Mouse (Mus musculus) ES-Bruce4 (cell line): ENCODE results near the gene Hoxb1. TPM values are rescaled to one million over a fixed set of nuclear protein-coding genes. Genes with fewer than 3 reads are reported as not detected.

Source experiments
- H3K27ac ChIP-seq: 2 replicates; pipeline ENCODE4 v1.5.1; 2012; ENCODE audit warnings: low read length, inconsistent platforms; ENCODE audit not compliant: insufficient read depth
- H3K27me3 ChIP-seq: 2 replicates; pipeline ENCODE4 v1.6.1; 2012; ENCODE audit warnings: mild to moderate bottlenecking, low read length, inconsistent platforms; ENCODE audit not compliant: control insufficient read depth, poor library complexity, insufficient read depth, severe bottlenecking
- H3K36me3 ChIP-seq: 2 replicates; pipeline ENCODE4 v1.6.1; 2012; ENCODE audit warnings: inconsistent platforms, mild to moderate bottlenecking, low read length, moderate library complexity; ENCODE audit not compliant: control insufficient read depth, poor library complexity, insufficient read depth, severe bottlenecking
- H3K4me1 ChIP-seq: one replicate; pipeline ENCODE4 v1.8.1; 2011; ENCODE audit warnings: low read length; ENCODE audit not compliant: control insufficient read depth, insufficient read depth
- H3K4me3 ChIP-seq: 2 replicates; pipeline ENCODE4 v1.5.1; 2011; ENCODE audit warnings: low read depth, mild to moderate bottlenecking, low read length
- H3K9ac ChIP-seq: 2 replicates; pipeline ENCODE4 v1.6.1; 2012; ENCODE audit warnings: low read depth, mild to moderate bottlenecking, inconsistent platforms; ENCODE audit not compliant: poor library complexity, severe bottlenecking
- H3K9me3 ChIP-seq: replicated peaks from 2 replicates; pipeline ENCODE4 v1.6.1; 2012; ENCODE audit warnings: mild to moderate bottlenecking, low read length, inconsistent platforms; ENCODE audit not compliant: control insufficient read depth, poor library complexity, insufficient read depth, severe bottlenecking
- CTCF ChIP-seq: IDR thresholded peaks from one replicate; pipeline ENCODE4 v1.8.1; 2011; ENCODE audit warnings: low read depth, low read length
- EP300 ChIP-seq: IDR thresholded peaks from 2 replicates; pipeline ENCODE4 v1.6.1; 2011; ENCODE audit warnings: low read depth, low read length; ENCODE audit not compliant: insufficient read depth
- POLR2A ChIP-seq: IDR thresholded peaks from one replicate; pipeline ENCODE4 v1.8.1; 2011; ENCODE audit warnings: low read length; ENCODE audit not compliant: insufficient read depth
- polyA plus RNA-seq: library from polyadenylated mRNA; stranded (reverse); fragments of >200 nt; gene quantifications from 2 replicates; pipeline ENCODE4 v1.2.4, GENCODE M21; 2011; ENCODE audit warnings: low read depth; ENCODE audit not compliant: missing spikeins, insufficient read depth, insufficient read length

The Hoxb1 gene
- polyA plus RNA-seq, 1 experiment = not detected

DNA sequence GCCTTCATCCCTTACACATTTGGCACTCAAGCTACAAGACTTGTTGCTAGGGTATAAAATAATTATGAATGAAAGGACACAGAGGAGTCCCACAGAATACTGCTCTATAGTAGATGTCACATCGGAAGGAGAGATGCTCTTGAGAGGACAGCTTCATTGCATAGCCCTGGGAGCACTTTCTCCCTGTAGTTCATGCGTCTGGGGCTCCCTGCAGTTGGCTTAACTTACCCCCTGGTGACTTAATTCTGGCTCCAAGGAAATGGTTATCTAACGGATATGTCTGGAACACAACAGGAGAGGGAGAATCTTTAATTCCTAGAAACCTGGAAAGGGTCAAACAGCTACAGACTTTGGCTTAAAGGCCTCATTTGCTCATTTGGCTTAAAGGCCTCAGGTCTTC is 6.2 kb downstream of the Hoxb1 start:
- no peaks in the 10 kb centered on the region for H3K9me3 ChIP-seq
- no peak overlapping the region for H3K4me3 ChIP-seq
- peaks cover 32% of the 10 kb centered on the region for H3K27me3 ChIP-seq
- no peaks in the 10 kb centered on the region for H3K36me3 ChIP-seq
- TF ChIP-seq POLR2A (no peak), EP300 (no peak), CTCF (no peak)
- H3K4me1 ChIP-seq = no peaks in the 10 kb centered on the region
- no peak overlapping the region for H3K9ac ChIP-seq
- no peak overlapping the region for H3K27ac ChIP-seq

DNA sequence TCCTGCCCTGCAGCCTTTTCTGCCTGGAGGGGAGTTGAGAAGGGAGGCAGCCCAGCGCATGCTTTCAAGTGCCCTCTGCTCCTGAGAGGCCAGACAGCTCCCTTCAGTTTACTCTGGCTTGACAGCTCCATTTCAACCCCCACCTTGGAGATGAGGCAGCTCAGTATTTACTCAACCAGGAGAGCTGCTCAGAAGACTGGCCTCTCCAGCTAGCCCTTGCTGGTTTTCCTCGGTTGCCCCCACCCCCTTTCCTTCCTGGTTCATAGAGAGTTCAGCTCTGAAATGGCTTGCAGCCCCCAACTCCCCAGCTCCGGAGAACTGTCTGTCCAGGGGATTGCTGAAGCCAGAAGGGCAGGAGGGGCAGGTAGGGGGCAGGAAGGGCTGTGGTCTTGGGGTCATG is 7.0 kb downstream of the Hoxb1 start:
- H3K9ac ChIP-seq = no peak overlapping the region
- no peak overlapping the region for H3K4me3 ChIP-seq
- peaks cover 24% of the 10 kb centered on the region for H3K27me3 ChIP-seq
- TF ChIP-seq CTCF (no peak), POLR2A (no peak), EP300 (no peak)
- H3K4me1 ChIP-seq = no peaks in the 10 kb centered on the region
- H3K27ac ChIP-seq = no peak overlapping the region
- H3K9me3 ChIP-seq = no peaks in the 10 kb centered on the region
- no peaks in the 10 kb centered on the region for H3K36me3 ChIP-seq

DNA sequence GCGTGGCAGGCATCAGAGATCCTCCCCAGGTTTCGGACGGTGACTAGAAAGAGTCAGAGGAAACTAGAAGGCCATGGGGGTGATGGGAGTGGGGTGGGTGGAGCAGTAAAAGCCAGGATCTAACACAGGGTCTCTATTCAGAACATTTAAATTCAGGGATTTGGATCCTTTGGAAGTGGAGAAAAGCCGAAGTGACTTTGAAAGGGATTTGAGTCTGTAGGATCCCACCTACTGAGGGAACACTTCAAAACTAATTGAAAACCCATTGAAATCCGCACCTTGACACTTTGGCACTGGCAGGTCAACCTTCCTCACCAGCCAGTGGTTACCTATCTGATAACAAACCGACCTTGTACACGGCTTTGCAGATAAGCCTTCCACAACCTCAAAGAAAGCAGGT is 9.3 kb downstream of the Hoxb1 start:
- Histone ChIP-seq H3K36me3 (no peaks in the 10 kb centered on the region), H3K27ac (no peak overlapping the region), H3K9me3 (no peaks in the 10 kb centered on the region), H3K27me3 (peaks cover 20% of the 10 kb centered on the region), H3K4me3 (no peak overlapping the region), H3K4me1 (no peaks in the 10 kb centered on the region), H3K9ac (no peak overlapping the region)
- TF ChIP-seq EP300 (no peak), CTCF (no peak), POLR2A (no peak)

DNA sequence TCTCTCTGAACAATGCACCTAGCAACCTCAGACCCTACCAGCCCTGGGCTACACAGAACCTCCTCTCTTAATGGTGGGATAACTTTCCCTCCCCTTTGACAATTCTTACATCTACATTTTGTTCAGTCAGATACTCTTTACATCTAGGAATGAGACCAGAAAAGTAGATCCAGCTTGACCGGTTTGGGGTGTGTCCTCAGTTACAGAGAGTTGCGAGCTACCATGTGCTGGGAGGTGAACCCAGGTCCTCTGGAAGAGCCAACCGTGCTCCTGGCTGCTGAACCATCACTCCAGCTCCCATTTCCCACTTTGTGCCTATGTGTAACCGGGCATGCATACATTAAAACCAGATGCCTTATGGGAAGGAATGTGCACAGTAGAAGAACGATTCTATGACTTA is 17.8 kb downstream of the Hoxb1 start:
- TF ChIP-seq CTCF = no peak
- no peak for TF ChIP-seq EP300
- no peak for TF ChIP-seq POLR2A
- Histone ChIP-seq H3K27ac (no peak overlapping the region), H3K4me3 (no peak overlapping the region), H3K9ac (no peak overlapping the region), H3K9me3 (no peaks in the 10 kb centered on the region), H3K4me1 (no peaks in the 10 kb centered on the region), H3K27me3 (peaks cover 6% of the 10 kb centered on the region), H3K36me3 (no peaks in the 10 kb centered on the region)

DNA sequence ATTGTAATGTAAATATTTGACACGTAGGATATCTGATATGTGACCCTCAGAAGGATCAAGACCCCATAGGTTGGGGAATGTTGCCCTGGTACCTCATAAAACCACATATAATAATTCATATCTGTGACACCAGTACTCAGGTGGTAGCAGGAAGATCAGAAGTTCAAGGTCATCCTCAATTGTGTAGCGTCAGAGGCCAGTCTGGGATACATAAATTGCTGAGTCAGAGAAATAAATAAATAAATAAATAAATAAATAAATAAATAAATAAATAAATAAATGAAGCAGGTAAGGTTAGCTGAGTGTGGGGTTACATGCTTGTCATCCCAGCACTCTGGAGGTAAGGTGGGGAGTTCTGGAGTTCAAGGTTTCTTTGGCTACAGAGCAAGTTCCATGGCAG is 22.1 kb downstream of the Hoxb1 start:
- H3K4me1 ChIP-seq = no peaks in the 10 kb centered on the region
- H3K27me3 ChIP-seq = peaks cover under 1% of the 10 kb centered on the region
- no peak overlapping the region for H3K9ac ChIP-seq
- H3K9me3 ChIP-seq = no peaks in the 10 kb centered on the region
- H3K36me3 ChIP-seq = no peaks in the 10 kb centered on the region
- TF ChIP-seq EP300 (no peak), CTCF (no peak), POLR2A (no peak)
- H3K27ac ChIP-seq = no peak overlapping the region
- no peak overlapping the region for H3K4me3 ChIP-seq

DNA sequence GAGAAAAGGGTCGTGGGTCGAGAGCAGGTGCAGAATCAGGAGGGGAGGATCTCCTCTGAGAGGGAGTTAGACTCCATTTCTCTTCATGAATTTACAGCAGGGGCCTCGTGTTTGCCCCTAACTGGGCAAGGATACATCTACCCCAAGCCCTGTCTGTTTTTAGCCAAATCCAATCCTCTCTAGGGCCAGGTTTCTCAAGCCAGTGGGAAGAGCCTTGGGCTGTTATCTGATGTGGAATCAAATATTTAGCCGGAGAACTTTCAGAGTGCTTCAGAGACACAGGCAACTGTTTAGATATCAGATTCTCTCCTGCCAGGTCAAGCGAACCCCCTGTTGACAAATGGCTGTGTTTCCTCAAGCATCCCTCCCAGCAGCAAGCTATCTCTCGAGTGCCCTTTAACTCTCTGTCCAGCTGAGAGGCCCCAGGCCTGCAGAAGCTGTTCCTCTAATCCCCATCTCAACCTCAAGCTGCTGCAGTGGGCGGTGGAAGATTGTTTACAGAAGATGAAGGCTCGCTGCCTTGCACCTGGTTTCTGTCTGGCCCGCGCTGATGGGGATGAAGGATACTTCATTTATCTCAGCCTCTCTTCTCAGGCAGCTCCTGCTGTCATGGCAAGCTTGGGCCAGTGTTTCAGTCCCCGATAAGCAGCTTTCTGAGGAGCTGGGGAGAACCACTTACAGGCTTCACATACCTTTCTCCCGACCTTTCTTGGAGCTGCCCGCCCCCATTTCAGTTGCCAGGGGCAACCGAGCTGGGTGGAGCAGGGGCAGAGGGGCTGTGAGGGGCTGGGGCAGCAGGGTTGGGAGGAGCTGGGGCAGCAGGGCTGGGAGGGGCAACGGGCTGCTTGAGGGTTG is 31.4 kb downstream of the Hoxb1 start:
- TF ChIP-seq CTCF = no peak
- TF ChIP-seq POLR2A = no peak
- TF ChIP-seq EP300 = no peak
- no peaks in the 10 kb centered on the region for H3K27me3 ChIP-seq
- no peak overlapping the region for H3K27ac ChIP-seq
- H3K4me3 ChIP-seq = no peak overlapping the region
- no peak overlapping the region for H3K9ac ChIP-seq
- no peaks in the 10 kb centered on the region for H3K4me1 ChIP-seq
- H3K9me3 ChIP-seq = no peaks in the 10 kb centered on the region
- no peaks in the 10 kb centered on the region for H3K36me3 ChIP-seq
